Mouse (Mus musculus) layer of hippocampus, postnatal 14 days (tissue): ENCODE measurements around the gene Acin1. TPM values are rescaled to one million over a fixed set of nuclear protein-coding genes. Genes with fewer than 3 reads are reported as not detected.

ENCODE experiments used
- DNase-seq, 2 experiments: peaks; one replicate each; pipeline ENCODE4 v3.0.0; 2021 to 2022; ENCODE audit warnings: low spot score in 2 of 2, mixed read lengths in 1 of 2
- microRNA-seq, 2 experiments: library from miRNA; unstranded; fragments of <30 nt; microRNA quantifications; one replicate each; pipeline ENCODE4 v1.2.0; 2021
- total RNA-seq, 2 experiments: library from RNA; stranded (reverse); gene quantifications; 2 replicates each; pipeline ENCODE4 v1.2.3; 2021

Gene Acin1
- total RNA-seq, 2 experiments from 2014 or later, result 210 to 221 TPM

DNA sequence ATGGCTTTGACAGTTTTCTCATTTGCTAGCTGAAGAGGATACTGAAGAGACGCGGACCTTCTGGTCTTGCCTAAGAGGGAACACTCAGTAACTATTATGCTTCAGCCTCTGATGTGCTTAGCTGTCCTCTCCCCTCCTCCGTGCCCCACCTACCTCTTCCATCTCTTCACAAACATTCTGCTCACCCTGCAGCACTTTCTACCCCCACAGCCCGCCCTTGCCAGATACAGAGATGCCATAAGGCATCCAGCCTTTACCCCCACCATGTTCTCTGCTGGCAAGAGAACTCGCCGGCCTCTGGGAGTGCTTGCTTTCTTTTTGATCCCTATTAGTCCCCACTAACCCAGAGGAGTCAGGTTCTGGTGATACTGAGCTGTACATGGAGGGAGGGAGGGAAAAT, 76.1 kb downstream of the Acin1 start:
- peak; percentile 51 to 59 for DNase-seq

DNA sequence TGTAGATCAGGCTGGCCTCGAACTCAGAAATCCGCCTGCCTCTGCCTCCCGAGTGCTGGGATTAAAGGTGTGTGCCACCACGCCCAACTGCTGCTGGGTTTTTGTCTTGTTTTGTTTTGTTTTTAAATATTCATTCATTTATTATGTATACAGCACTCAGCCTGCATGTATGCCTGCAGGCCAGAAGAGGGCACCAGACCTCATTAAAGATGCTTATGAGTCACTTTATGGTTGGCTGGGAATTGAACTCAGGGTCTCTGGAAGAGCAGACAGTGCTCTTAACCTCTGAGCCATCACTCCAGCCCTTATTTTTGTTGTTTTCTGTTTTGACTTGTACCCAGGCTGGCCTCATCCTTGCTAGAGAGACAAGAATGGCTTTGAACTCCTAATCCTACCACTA, 76.8 kb downstream of the Acin1 start:
- DNase-seq, result no peak

DNA sequence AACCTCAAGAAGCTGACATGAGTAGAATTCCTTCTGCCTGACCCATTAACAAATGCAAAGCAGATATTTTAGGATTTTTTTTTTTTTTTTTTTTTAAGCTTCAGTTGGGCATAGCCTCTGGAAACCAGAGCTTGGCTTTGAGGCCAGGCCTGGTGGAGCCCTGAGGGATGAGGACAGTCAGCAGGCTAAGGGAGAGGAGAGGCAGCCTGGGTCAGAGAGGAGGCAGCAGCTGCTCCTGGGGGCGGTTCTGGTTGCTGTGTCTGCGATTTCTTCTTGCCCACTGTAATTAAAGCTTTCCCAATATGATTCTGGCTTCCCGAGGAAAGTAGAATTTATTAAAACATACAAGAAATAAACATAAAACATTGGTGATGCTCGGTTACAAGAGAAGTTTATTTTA, 77.5 kb downstream of the Acin1 start:
- no peak for DNase-seq

DNA sequence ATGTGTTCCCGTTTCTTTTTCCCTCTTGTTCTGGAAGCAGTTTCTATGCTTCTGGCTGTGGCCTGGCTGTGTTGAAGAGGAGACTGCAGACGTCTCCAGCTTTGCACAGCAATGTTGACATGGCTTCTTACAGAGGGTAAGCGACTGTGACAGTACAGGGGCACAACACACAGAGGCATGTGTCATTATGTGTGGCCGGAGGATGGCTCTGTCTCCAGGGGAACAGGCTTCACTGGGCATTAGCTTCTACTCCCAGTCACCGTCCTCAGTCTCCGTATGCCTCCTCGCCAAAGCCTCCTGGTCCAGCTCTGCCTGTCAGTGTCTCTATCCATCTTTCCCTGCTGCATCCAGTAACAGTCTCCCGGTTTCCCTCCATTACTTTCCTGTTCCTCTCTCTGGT, 79.5 kb downstream of the Acin1 start:
- no peak for DNase-seq

DNA sequence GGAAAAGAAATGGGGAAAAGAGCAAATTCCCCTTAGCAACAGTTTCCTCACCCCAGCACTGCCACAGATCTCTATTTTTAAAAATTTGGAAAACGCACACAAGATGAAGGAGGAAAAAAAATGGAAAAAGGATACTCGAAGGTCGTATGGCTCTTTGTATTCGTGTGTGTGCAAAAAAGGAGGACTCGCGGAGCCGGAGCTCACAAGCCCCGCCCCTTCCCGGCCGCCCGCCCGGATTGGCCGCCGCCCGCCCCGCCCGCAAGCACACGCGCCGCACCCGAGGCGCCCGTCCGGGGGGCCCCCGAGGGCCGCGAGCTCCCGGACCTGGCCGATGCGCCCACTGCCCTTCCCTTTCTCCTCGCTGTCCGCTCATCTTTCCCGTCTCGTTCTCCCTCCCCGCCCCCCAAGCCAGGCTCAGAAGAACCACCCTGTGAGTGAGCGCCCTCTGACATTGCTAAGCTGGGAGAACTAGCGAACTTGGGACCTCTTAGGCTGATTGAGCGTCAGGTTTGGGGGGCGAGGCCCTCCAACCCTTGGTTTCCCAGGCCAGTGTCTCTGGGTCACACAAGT, 80.9 kb downstream of the Acin1 start, which contains the start of gene 4931414P19Rik:
Gene 4931414P19Rik, minus strand, starts transcription at position 242 of the 570 bp plus-strand sequence.
- DNase-seq, result peak; percentile 55 to 63

DNA sequence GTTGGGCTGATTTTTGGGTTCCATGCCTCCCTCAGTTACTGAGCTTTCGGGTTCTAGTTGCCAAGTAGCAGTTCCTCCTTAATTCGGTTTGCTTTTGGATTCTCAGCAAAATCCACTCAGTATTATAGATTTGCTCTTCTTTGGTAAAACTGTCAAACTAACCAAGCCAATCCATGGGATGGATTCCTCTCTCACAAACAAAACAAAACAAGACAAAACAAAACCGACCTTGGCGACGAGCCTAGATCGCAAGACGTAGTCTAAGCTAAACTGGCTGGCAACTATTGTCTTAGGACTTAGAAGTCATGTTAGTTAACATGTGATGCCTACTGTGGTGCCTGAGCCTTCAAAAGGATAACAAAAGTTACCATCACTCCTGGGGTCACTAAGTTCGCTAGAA, 83.0 kb downstream of the Acin1 start:
- DNase-seq, result no peak

DNA sequence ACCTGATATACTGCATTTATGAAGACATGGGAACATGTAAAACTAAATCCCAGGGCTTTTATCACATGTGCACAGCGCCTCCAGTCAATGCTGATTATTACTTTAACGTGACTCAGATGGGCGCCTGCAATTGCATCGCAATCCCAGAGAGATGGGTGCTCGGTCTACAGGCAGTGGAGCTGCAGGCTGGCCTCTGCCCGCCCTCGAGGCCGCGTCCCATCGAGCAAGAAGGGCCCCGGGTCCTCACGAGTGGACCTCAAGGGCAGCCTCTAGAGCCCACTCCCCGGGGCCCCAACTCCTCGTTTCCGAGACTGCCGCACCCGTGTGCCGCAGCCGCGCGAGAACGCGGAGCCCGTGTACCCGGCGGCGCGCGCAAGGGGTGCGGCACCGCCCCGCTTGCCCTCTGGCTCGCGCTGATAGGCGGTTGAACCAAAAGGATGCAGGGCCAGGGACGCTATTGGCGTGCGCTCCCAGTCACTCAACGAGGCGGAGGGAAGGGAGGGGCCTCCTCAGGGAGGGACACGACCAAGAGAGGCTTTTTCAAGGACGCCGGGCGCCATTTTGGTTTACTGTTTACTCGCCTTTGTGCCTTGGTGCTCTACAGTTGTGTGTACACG, 83.6 kb downstream of the Acin1 start:
- DNase-seq, result peak; percentile 94 to 97

DNA sequence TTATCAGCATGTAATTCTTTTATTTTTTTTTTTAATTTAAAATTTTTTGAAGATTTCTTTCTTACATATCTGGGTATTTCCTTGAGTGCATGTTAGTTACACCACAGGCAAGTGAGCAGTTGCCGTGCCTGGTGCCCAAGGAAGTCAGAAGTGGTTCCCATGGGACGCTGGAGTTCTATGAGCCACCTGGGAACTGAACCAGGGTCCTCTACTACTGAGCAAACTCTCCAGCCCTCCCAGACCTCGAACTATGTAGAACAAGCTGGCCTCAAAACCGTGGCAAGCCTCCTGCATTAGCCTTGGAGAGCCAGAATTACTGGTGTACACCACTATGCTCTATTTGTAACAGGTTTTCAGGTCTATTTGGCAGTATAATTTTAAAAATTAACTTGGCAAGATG, 84.1 kb downstream of the Acin1 start:
- no peak for DNase-seq

DNA sequence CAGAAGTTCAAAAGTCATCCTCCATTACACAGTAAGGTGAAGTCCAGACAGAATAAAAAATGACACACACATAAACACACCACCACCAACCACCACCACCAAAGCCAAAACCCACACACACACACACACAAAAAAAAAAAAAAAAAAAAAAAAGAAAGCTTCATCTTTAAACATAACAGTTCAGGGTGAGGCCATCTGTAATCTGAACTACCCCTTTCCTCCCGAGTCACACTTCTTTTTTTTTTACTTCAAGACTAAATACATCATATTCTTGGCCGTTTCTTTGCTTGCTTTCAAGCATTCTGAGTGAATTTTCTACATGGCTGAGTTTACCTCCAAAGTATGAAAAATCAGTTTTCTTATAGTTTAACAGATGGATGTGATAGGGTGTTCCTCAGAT, 85.1 kb downstream of the Acin1 start:
- DNase-seq, result no peak

DNA sequence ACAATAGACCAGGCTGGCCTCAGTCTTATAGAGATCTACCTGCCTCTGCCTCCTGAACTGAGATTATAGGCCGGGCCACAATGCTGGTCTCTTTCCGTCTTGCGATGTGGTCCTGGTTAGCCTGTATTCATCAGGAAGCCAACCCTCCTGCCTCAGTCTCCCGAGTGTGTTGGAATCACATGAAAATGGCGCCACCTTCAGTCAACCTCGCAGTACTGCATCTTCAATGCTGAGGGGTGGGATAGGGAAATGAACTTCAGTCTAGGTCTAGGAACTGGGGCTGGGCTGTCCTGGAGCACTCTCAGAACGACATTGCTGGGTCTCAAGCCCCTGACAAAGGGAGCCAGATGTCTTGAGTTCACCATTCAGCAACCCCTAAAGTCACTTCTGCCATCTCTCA, 89.6 kb downstream of the Acin1 start:
- DNase-seq, result no peak

DNA sequence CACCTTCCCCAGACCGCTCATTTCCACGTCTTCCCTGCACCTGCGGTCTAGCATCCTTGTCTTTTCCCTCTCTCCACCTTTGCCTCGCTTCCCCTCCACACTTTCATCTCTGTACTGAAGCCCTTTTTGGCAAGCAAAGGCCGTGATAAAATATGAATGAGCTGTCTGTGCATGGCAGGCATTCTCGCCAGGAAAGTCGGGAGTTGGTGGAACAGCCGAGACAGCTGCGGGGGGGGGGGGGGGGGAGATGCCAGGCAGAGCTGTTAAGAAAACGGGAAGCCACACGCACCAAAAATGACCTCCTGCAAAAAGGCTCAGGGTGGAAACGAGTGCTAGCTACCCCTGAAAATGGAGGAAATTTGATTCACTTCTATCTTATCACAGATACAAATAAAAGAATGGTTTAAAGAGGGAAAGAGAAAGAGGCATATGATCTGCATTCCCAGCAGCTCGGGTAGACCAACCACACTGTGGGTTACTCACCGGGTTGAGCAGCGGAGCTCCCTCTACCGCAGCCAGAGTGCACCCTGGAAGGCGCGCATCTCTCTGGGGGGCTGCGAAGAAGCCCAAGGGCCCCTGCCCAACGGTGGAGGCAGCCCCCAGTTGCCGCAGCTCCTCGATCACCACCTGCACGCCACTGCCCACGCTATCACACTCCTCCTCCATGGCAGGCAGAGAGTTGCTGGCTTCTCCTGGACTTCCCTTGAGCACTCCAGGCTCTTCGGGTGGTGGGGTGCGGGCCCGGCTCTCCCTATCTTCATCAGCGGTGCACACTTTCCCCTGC, 91.9 kb downstream of the Acin1 start:
- no peak for DNase-seq

DNA sequence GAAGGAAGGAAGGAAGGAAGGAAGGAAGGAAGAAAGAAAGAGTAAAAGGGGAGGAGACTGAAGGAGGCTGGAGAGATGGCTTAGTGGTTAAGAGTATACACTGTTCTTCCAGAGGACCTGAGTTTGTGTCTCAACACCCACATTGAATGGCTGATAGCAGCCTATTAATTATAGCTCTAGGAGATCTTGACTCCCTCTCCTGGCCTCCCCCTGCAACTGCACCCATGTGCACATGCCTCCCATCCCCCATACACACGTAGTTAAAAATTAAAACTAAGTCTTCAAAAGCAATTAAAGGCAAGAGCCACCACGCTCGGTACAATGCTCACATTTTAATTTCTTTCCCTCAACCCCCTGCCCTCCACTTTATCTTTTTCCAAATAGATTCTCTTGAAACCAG, 92.7 kb downstream of the Acin1 start:
- no peak for DNase-seq

DNA sequence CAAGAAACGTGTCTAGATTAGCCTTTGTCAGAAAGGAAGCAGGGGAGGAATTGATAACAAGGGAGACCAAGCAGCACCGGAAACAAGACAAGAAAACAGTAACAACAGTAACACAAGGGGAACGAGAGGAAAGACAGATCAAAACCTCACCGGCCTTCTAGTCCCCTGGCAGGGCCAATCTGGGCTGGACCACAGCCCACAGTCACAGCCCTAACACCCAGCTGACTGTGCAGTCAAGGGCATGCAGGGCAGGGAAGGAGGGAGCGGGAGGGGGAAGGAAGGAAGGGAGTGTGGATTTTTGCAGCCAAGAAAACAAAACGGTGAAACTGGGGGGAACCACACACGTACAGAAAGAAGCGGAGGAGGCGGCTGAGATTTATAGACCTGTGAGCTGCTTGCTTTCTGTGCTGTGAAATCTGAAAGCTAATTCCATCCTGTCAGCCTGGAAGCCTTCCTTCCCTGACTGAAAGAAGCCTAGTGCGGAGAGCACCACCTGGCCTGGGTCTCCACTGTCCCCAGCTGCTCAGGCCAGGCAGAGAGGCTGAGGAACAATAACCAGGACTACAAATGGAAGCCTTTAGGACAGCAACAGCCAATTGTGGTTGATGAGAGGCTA, 94.3 kb downstream of the Acin1 start:
- DNase-seq, result no peak

Small RNA genes lying within 50 kb of the gene (microRNA-seq; reads per million reads assigned to microRNA genes)
- gene Mir686 (0 reads per million in 2 experiments), gene Mir6948 (0 to 1.4 reads per million in 2 experiments)

Other genes starting within 250 kb of the Acin1 start
- 10 to 100 TPM; 40.3 to 45.1 TPM for gene Lrp10, start 222.8 kb downstream of the Acin1 start, total RNA-seq
- gene Rem2, start 210.8 kb downstream of the Acin1 start, total RNA-seq, result 10 to 100 TPM; 31.3 to 33.2 TPM
- gene Prmt5, start 169.4 kb downstream of the Acin1 start, total RNA-seq, result 10 to 100 TPM; 74.9 to 75.2 TPM
- 1 to 10 TPM; 4.1 to 4.2 TPM for gene Haus4, start 132.3 kb downstream of the Acin1 start, total RNA-seq
- 1 to 10 TPM; 2.6 to 3.2 TPM for gene Ajuba, start 109.4 kb downstream of the Acin1 start, total RNA-seq
- gene 4931414P19Rik, start 80.9 kb downstream of the Acin1 start, total RNA-seq, result 1 to 10 TPM; 4.3 to 5.6 TPM
- gene Psmb5, start 68.9 kb downstream of the Acin1 start, total RNA-seq, result 100 to 1,000 TPM; 211 to 215 TPM
- under 1 TPM; 0.35 to 0.38 TPM for gene Psmb11, start 65.5 kb downstream of the Acin1 start, total RNA-seq
- gene Gm17606, start 46.0 kb downstream of the Acin1 start, total RNA-seq, result not detected
- gene Cdh24, start 45.6 kb downstream of the Acin1 start, total RNA-seq, result 10 to 100 TPM; 20.5 to 21.0 TPM
- gene 1700123O20Rik, start 715 bp downstream of the Acin1 start, total RNA-seq, result 10 to 100 TPM; 25.8 to 27.8 TPM
- gene Gm29776, start 11.9 kb upstream of the Acin1 start, total RNA-seq, result under 1 TPM in 1 of 2 experiments, not detected in 1; 0.21 TPM
- not detected for gene Cebpe, start 25.2 kb upstream of the Acin1 start, total RNA-seq
- gene Slc7a8, start 95.0 kb upstream of the Acin1 start, total RNA-seq, result 10 to 100 TPM; 66.1 to 66.2 TPM
- not detected for gene Rnf212b, start 127.2 kb upstream of the Acin1 start, total RNA-seq
- gene Homez, start 184.0 kb upstream of the Acin1 start, total RNA-seq, result 10 to 100 TPM; 20.8 to 21.7 TPM
- gene Ppp1r3e, start 190.6 kb upstream of the Acin1 start, total RNA-seq, result 10 to 100 TPM; 24.3 to 27.5 TPM
- 10 to 100 TPM; 95.3 to 96.8 TPM for gene Bcl2l2, start 196.4 kb upstream of the Acin1 start, total RNA-seq
- gene Gm20521, start 196.5 kb upstream of the Acin1 start, total RNA-seq, result under 1 TPM; 0.30 to 0.88 TPM
- 100 to 1,000 TPM; 256 to 278 TPM for gene Pabpn1, start 205.6 kb upstream of the Acin1 start, total RNA-seq
- 100 to 1,000 TPM; 676 to 680 TPM for gene Slc22a17, start 226.2 kb upstream of the Acin1 start, total RNA-seq
- 10 to 100 TPM; 14.7 to 17.0 TPM for gene Efs, start 239.2 kb upstream of the Acin1 start, total RNA-seq
- gene Il25, start 245.8 kb upstream of the Acin1 start, total RNA-seq, result not detected
- 10 to 100 TPM; 57.9 to 58.0 TPM for gene Cmtm5, start 249.3 kb upstream of the Acin1 start, total RNA-seq